Mouse (Mus musculus) bone marrow, adult 2 months (tissue): ENCODE results near the gene Polr1a.

Source experiments
- CTCF ChIP-seq: fragments of 200-500 bp; IDR thresholded peaks from 2 replicates; pipeline ENCODE4 v1.5.1; 2011; ENCODE audit warnings: low read length, control low read depth; ENCODE audit not compliant: control insufficient read depth, insufficient read depth
- POLR2A ChIP-seq: fragments of 200-500 bp; IDR thresholded peaks from 2 replicates; pipeline ENCODE4 v1.6.1; 2011; ENCODE audit warnings: low read depth, mild to moderate bottlenecking, control low read depth, low read length, borderline replicate concordance; ENCODE audit not compliant: control insufficient read depth

- no peak for TF ChIP-seq POLR2A
- no peak for TF ChIP-seq CTCF
These were observed 119.2 kb downstream of the Polr1a start for GRCm38 (mm10) chr6:72028079-72028478.
